Mouse (Mus musculus) cortical plate, adult 2 months (tissue): ENCODE measurements around the gene Mtcp1.

Source experiments
- CTCF ChIP-seq: fragments of 200-500 bp; IDR thresholded peaks from 2 replicates; pipeline ENCODE4 v1.5.1; 2011; ENCODE audit warnings: mild to moderate bottlenecking, control low read depth, low read length; ENCODE audit not compliant: insufficient read depth; ENCODE audit errors: extremely low read depth
- POLR2A ChIP-seq: fragments of 200-500 bp; IDR thresholded peaks from 2 replicates; pipeline ENCODE4 v1.6.1; 2011; ENCODE audit warnings: mild to moderate bottlenecking, low read length, control low read depth; ENCODE audit not compliant: insufficient read depth; ENCODE audit errors: extremely low read depth

DNA sequence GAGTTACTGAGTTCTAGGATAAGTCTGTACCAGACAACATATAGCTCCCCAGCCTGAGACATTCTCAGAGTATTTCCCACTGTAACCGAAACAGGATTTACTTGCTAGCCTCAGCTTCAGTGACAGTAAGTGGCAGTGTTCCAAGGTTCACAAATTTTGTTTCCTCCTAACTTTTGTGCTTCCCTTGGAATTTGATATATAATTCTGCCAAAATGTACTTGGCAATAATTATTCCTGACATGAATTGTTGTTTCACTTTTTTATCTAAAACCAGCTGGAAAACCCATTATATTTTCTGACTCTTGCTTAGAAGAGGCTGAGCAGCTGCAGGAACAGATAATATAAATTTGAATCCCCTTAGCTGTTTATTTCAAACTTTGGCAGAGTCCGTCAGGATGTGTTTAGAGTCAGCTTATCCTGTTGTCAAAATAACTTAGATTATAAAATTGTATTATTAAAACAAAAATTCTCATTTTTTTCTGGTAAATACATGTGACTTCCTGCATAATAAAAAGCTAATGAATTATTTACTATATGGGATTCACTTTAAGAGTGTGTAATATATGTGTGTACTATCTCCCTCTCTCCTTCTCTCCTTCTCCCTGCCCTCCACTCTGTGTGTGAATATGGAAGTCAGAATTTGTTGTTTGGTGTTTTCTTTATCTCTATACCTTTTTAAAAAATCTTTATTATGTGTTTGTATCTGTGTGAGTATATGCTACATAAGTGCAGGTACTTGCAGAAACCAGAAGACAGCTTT lies 43.5 kb downstream of the Mtcp1 start:
- TF ChIP-seq CTCF (no peak), POLR2A (no peak)
